Mouse (Mus musculus) myocyte (in vitro differentiated cells): ENCODE results near the gene Tesk2. TPM values are rescaled to one million over a fixed set of nuclear protein-coding genes. Genes with fewer than 3 reads are reported as not detected.

ENCODE experiments used
- H3K27me3 ChIP-seq: one replicate; pipeline ENCODE4 v1.6.1; 2011; ENCODE audit not compliant: control insufficient read depth, insufficient read depth, insufficient read length
- H3K36me3 ChIP-seq: one replicate; pipeline ENCODE4 v1.6.1; 2011; ENCODE audit not compliant: control insufficient read depth, insufficient read depth
- H3K4me2 ChIP-seq: one replicate; pipeline ENCODE4 v1.6.1; 2011; ENCODE audit warnings: low read depth, control low read depth
- H3K4me3 ChIP-seq: one replicate; pipeline ENCODE4 v1.5.1; 2011; ENCODE audit warnings: mild to moderate bottlenecking, control low read depth, moderate library complexity
- H3K79me2 ChIP-seq: one replicate; pipeline ENCODE4 v1.6.1; 2011; ENCODE audit not compliant: control insufficient read depth, insufficient read depth
- H3ac ChIP-seq: one replicate; pipeline ENCODE4 v1.6.1; 2011; ENCODE audit not compliant: control insufficient read depth, insufficient read length
- CEBPB ChIP-seq: IDR thresholded peaks from 2 replicates; pipeline ENCODE4 v1.6.1; 2011; ENCODE audit warnings: mild to moderate bottlenecking, moderate library complexity; ENCODE audit not compliant: poor library complexity, insufficient read depth, severe bottlenecking
- E2F4 ChIP-seq: IDR thresholded peaks from one replicate; pipeline ENCODE4 v1.6.1; 2011; ENCODE audit warnings: mild to moderate bottlenecking, control low read depth, moderate library complexity; ENCODE audit not compliant: insufficient read depth
- MAX ChIP-seq: IDR thresholded peaks from one replicate; pipeline ENCODE4 v1.6.1; 2011; ENCODE audit warnings: low read depth, mild to moderate bottlenecking, control low read depth
- MYOD1 ChIP-seq, 3 experiments: IDR thresholded peaks; one replicate each; pipeline ENCODE4 v1.6.1; 2011; ENCODE audit warnings: control low read depth in 2 of 3, low read depth in 2 of 3, mild to moderate bottlenecking in 2 of 3, moderate library complexity in 1 of 3; ENCODE audit not compliant: insufficient read length in 2 of 3, control insufficient read depth in 1 of 3
- MYOG ChIP-seq, 3 experiments: IDR thresholded peaks; one replicate each; pipeline ENCODE4 v1.6.1; 2011; ENCODE audit warnings: control low read depth in 2 of 3, low read depth in 2 of 3, mild to moderate bottlenecking in 2 of 3; ENCODE audit not compliant: insufficient read length in 2 of 3, control insufficient read depth in 1 of 3, insufficient read depth in 1 of 3
- POLR2A ChIP-seq: IDR thresholded peaks from one replicate; pipeline ENCODE4 v1.6.1; 2011; ENCODE audit warnings: low read depth, mild to moderate bottlenecking, control low read depth, moderate library complexity; ENCODE audit not compliant: insufficient read length
- POLR2AphosphoS2 ChIP-seq: IDR thresholded peaks from one replicate; pipeline ENCODE4 v1.6.1; 2011; ENCODE audit warnings: low read depth, control low read depth; ENCODE audit not compliant: insufficient read length
- REST ChIP-seq: IDR thresholded peaks from one replicate; pipeline ENCODE4 v1.6.1; 2011; ENCODE audit warnings: mild to moderate bottlenecking, control low read depth, moderate library complexity; ENCODE audit not compliant: insufficient read depth, insufficient read length
- SRF ChIP-seq: IDR thresholded peaks from one replicate; pipeline ENCODE4 v1.6.1; 2011; ENCODE audit warnings: low read depth; ENCODE audit not compliant: control insufficient read depth, insufficient read length
- TCF12 ChIP-seq: IDR thresholded peaks from one replicate; pipeline ENCODE4 v1.6.1; 2011; ENCODE audit warnings: mild to moderate bottlenecking, control low read depth; ENCODE audit not compliant: poor library complexity, insufficient read depth, severe bottlenecking
- TCF3 ChIP-seq: IDR thresholded peaks from one replicate; pipeline ENCODE4 v1.6.1; 2011; ENCODE audit warnings: low read depth, control low read depth; ENCODE audit not compliant: insufficient read length
- USF1 ChIP-seq: IDR thresholded peaks from one replicate; pipeline ENCODE4 v1.6.1; 2011; ENCODE audit warnings: low read depth, mild to moderate bottlenecking, control low read depth, moderate library complexity
- polyA plus RNA-seq: library from polyadenylated mRNA; unstranded; fragments of >200 nt; fragmentation: generic; extraction: Trizol; gene quantifications from one replicate; pipeline ENCODE4 v1.2.1, GENCODE M21; 2012; ENCODE audit warnings: missing spikeins

Gene Tesk2
- polyA plus RNA-seq, 1 experiment, result 3.8 TPM

DNA sequence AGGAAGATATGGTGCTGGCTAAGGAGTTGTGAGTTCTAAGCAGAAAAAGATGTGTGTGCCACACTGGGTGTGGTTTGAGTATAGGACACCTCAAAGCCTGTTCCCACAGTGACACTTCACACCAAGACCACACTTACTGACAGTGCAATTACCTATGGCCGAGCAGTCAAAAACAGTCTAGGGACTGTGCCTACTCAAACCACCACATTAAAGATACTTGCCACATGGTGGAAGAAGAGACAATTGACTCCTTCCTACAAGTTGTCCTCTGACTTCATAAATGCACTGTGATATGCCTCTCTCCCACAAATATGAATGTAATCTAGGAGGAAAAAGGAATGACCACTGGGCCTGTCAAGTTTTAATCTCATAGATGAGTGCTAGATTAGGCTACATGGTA is 19.8 kb upstream of the Tesk2 start:
- H3K79me2 ChIP-seq, result peaks cover 14% of the 10 kb centered on the region
- H3ac ChIP-seq, result no peak overlapping the region
- H3K4me2 ChIP-seq, result no peak overlapping the region
- H3K27me3 ChIP-seq, result no peaks in the 10 kb centered on the region
- peaks cover 44% of the 10 kb centered on the region for H3K36me3 ChIP-seq
- no peak for TF ChIP-seq POLR2A
- peak; percentile 43 for TF ChIP-seq POLR2AphosphoS2
- H3K4me3 ChIP-seq, result no peak overlapping the region

DNA sequence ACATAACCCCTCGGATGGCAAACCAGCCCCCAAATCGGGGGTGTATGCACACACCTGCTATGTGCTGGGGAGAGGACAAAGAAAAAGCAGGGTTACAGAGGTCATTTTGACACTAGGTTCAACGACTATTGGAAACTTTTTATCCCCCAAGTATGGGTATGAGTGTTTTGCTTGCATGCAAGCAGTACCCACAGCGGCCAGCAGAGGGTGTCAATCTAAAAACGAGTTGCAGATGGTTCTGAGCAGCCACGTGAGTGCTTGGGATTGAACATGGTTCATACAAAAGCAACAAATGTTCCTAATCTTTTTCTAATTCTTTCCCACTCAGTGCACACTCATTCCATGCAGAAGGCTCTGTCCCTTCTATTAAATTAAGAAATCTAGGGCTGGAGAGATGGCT is 16.9 kb upstream of the Tesk2 start:
- Histone ChIP-seq H3K27me3 (no peaks in the 10 kb centered on the region), H3K36me3 (peaks cover 20% of the 10 kb centered on the region), H3K4me3 (no peak overlapping the region), H3ac (no peak overlapping the region), H3K4me2 (no peak overlapping the region), H3K79me2 (no peaks in the 10 kb centered on the region)
- TF ChIP-seq USF1, result peak; percentile 54
- no peak for TF ChIP-seq POLR2A

DNA sequence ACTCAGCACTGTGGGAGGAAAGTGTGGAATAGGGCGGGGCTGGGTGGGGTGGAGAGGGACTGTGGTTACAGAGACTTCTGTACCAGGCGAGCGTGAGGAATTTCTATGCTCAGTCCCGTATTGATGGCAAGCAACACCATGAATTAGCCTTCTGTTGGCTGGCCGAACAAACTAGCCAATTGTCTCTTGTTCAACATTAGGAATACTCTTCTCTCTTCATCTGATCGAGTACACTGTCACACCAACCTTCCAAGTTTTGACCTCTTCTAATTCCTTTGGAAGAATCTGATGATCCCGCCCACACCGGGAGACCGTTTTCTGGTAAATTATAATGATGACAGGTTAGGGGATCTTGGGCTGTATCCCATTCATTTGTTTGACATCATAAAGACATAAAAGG is 13.1 kb upstream of the Tesk2 start:
- peak; percentile 10 for TF ChIP-seq POLR2A
- no peak for TF ChIP-seq REST
- H3K27me3 ChIP-seq, result no peaks in the 10 kb centered on the region
- H3K4me3 ChIP-seq, result peak overlapping the region; percentile 34
- no peaks in the 10 kb centered on the region for H3K79me2 ChIP-seq
- H3K36me3 ChIP-seq, result peaks cover 4% of the 10 kb centered on the region
- peak overlapping the region; percentile 61 for H3K4me2 ChIP-seq
- H3ac ChIP-seq, result no peak overlapping the region

DNA sequence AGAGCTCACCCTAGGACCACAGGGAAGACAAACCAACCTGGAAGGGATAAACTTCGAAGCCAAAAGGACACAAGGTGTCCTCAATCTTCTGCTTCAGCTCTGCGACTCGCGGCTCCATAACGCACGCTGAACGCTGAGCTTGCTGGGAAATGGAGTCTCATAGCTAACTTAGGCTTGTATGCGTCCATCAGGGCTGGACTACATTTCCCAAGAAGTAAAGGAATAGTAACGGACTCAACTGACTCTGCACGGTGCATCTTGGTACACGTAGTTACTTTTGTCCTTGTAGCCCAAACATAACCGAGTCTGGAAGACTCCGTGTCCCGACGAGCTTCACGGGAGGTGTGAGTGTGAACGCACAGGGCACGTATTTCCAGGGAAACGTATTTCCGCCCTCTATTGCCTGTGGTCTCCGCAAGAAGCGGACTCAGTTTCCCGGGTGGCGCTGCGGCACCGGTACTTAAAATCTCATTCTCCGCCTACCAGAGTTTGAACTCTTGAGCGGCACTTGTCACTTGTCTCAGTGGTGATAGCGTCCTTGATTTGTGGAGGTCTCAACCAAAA is 12.5 kb upstream of the Tesk2 start, which contains the start of the genes Mmachc and Ccdc163:
Mmachc (minus strand) TSS at position 206 of the 564 bp plus-strand sequence.
Ccdc163 (plus strand) TSS at position 309 of the 564 bp plus-strand sequence.
- TF ChIP-seq MAX (peak; percentile 8), MYOD1 (IDR thresholded peaks at IDR 0.05; ENCODE audit: control insufficient read depth in 1 of 3, insufficient read length in 2 of 3, low read depth in 2 of 3) (no peak), TCF3 (no peak), USF1 (no peak), E2F4 (peak; percentile 87), CEBPB (no peak), POLR2A (peak; percentile 63), POLR2AphosphoS2 (peak; percentile 3), MYOG (IDR thresholded peaks at IDR 0.05; ENCODE audit: control insufficient read depth in 1 of 3, insufficient read depth in 1 of 3, insufficient read length in 2 of 3, low read depth in 2 of 3) (no peak), REST (no peak), SRF (peak; percentile 56), TCF12 (no peak)
- Histone ChIP-seq H3ac (no peak within 1 kb of the TSS), H3K27me3 (no peaks in the 10 kb centered on the region), H3K4me3 (peak within 1 kb of the TSS; percentile 34), H3K4me2 (peak within 1 kb of the TSS; percentile 93), H3K79me2 (no peaks in the 10 kb centered on the region), H3K36me3 (no peaks in the 10 kb centered on the region)

DNA sequence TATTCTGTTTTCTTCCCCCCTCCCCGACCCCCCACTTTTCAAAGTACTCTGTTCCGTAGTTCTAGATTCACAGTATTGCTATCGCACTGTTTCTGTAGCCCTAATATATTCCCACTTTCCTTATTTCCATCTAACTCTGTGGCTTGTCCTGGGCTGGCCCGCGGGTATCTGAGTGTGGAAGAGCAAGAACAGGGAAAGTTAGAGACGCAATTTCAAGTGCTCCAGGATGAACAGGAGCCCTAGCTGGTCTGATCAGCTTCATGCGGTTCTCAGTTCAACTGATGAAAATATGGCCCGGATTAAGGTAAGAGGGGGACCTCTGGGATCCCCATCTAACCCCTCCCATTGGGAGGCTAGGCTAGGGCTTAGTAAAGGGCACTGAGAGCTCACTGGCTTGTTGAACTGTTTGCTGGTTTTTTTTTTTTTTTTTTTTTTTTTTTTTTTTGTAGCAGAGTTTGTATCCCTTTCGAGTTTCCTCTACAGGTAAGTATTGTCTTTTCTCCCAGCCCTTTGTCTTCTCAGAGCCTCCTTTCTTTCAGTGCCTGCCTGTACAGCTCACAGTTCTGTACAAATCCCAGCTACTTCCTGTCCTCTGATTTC is 11.9 kb upstream of the Tesk2 start:
- Histone ChIP-seq H3K4me3 (peak overlapping the region; percentile 34), H3K27me3 (no peaks in the 10 kb centered on the region), H3ac (no peak overlapping the region), H3K4me2 (peak overlapping the region; percentile 93), H3K79me2 (no peaks in the 10 kb centered on the region), H3K36me3 (no peaks in the 10 kb centered on the region)
- TF ChIP-seq SRF (no peak), MAX (no peak), MYOG (IDR thresholded peaks at IDR 0.05; ENCODE audit: control insufficient read depth in 1 of 3, insufficient read depth in 1 of 3, insufficient read length in 2 of 3, low read depth in 2 of 3) (no peak), TCF3 (no peak), E2F4 (no peak), POLR2A (no peak), TCF12 (no peak), MYOD1 (IDR thresholded peaks at IDR 0.05; ENCODE audit: control insufficient read depth in 1 of 3, insufficient read length in 2 of 3, low read depth in 2 of 3) (no peak), USF1 (no peak), POLR2AphosphoS2 (no peak), CEBPB (no peak), REST (no peak)
